In genomic region chr6:53759686-53760306, GRCm38 (mm10) we compare ENCODE assay signal across 11 mouse cellular contexts.
DNase-seq lines count a peak whose midpoint lies in the region; ATAC-seq lines count a peak whose summit lies in the region.
"Had no signal": no experiment of that assay in that cellular context is flagged by ENCODE, and none has a peak within 500 bp of the region (broad histone marks: within the 10 kb centered on the region; RNA-seq: fewer than 3 reads in every experiment).

No protein-coding gene starts in this region.

- WGBS in kidney, embryonic 15.5 days = 16% methylated on average over 3 of the region's 3 CpGs

- H3K4me3 ChIP-seq in kidney, embryonic 15.5 days (replicated peaks) = no peak overlapping the region
- H3K4me3 ChIP-seq: liver, embryonic 15.5 days had no signal

- H3K9ac ChIP-seq in kidney, embryonic 15.5 days = no peak overlapping the region
- H3K9ac ChIP-seq: liver, embryonic 15.5 days had no signal

- no peaks in the 10 kb centered on the region for H3K27me3 ChIP-seq in kidney, embryonic 15.5 days
- H3K27me3 ChIP-seq: liver, embryonic 15.5 days had no signal

- no peaks in the 10 kb centered on the region for H3K9me3 ChIP-seq in kidney, embryonic 15.5 days (replicated peaks)
- H3K9me3 ChIP-seq: liver, embryonic 15.5 days had no signal

- peak overlapping the region; percentile 54 for H3K27ac ChIP-seq in kidney, embryonic 15.5 days
- H3K27ac ChIP-seq: liver, embryonic 15.5 days had no signal

- H3K4me1 ChIP-seq in kidney, embryonic 15.5 days = peaks cover 14% of the 10 kb centered on the region
- H3K4me1 ChIP-seq: liver, embryonic 15.5 days had no signal

- H3K36me3 ChIP-seq in kidney, embryonic 15.5 days = no peaks in the 10 kb centered on the region
- H3K36me3 ChIP-seq: G1E; liver, embryonic 15.5 days had no signal

- DNase-seq in adrenal gland, adult 2 months = peak; percentile 49
- no peak for DNase-seq in adrenal gland, postnatal 4 days (ENCODE audit: low spot score in 2 of 2)
- DNase-seq in kidney, adult 8-10 months = no peak
- DNase-seq in Muller cell, postnatal 12 days (ENCODE audit: inconsistent ontology term) = peak; percentile 51
- peak; percentile 25 for DNase-seq in forelimb bud, embryonic 11.5 days (ENCODE audit: low read depth, low spot score)
- DNase-seq in testis, postnatal 10 days (ENCODE audit: low spot score) = no peak
- no peak for DNase-seq in layer of hippocampus, adult 18-20 months (ENCODE audit: low spot score in 2 of 2)
- DNase-seq: right cerebral cortex, postnatal 25 days had no signal

- ATAC-seq in kidney, embryonic 15.5 days (replicated peaks; ENCODE audit: low FRiP score) = no peak

- no peak overlapping the region for H3K4me2 ChIP-seq in kidney, embryonic 15.5 days
- H3K4me2 ChIP-seq: liver, embryonic 15.5 days had no signal

Comparison
In these comparisons a context has a peak if more than half of its experiments do, and no peak if none do; other contexts are left out.
1. DNase-seq: peak in adrenal gland, adult 2 months (single experiment), Muller cell, postnatal 12 days (single experiment) and forelimb bud, embryonic 11.5 days (single experiment); none in adrenal gland, postnatal 4 days (0 of 2), kidney, adult 8-10 months (0 of 2), testis, postnatal 10 days (single experiment) and layer of hippocampus, adult 18-20 months (0 of 2).